Mouse (Mus musculus) embryonic facial prominence, embryonic 14.5 days (tissue): ENCODE results near the gene Adra1b. TPM values are rescaled to one million over a fixed set of nuclear protein-coding genes. Genes with fewer than 3 reads are reported as not detected.

Source experiments
- ATAC-seq: fragments of 200-750 bp; cut with Nextera tagmentation; 2 replicates; pipeline ENCODE4 v1.8.0; 2017; ENCODE audit warnings: low read depth, moderate number of reproducible peaks, moderate TSS enrichment
- DNase-seq: peaks from one replicate; pipeline ENCODE4 v3.0.0-alpha.2; 2015; ENCODE audit warnings: low spot score
- H3K27ac ChIP-seq: fragments of 300-500 bp; sonication (generic); replicated peaks from 2 replicates; pipeline ENCODE4 v1.5.1; 2014; ENCODE audit warnings: low read depth, mild to moderate bottlenecking, low read length, moderate library complexity
- H3K27me3 ChIP-seq: fragments of 300-500 bp; sonication (generic); replicated peaks from 2 replicates; pipeline ENCODE4 v1.6.1; 2014; ENCODE audit warnings: low read length; ENCODE audit not compliant: control insufficient read depth, insufficient read depth
- H3K36me3 ChIP-seq: fragments of 300-500 bp; sonication (generic); 2 replicates; pipeline ENCODE4 v1.6.1; 2014; ENCODE audit warnings: low read length, mixed read lengths; ENCODE audit not compliant: control insufficient read depth, insufficient read depth
- H3K4me1 ChIP-seq: fragments of 300-500 bp; sonication (generic); 2 replicates; pipeline ENCODE4 v1.6.1; 2014; ENCODE audit warnings: antibody characterized with exemption, low read length; ENCODE audit not compliant: control insufficient read depth, insufficient read depth
- H3K4me2 ChIP-seq: fragments of 300-500 bp; sonication (generic); 2 replicates; pipeline ENCODE4 v1.6.1; 2014; ENCODE audit warnings: low read depth, mild to moderate bottlenecking, low read length, moderate library complexity, mixed read lengths
- H3K4me3 ChIP-seq: fragments of 300-500 bp; sonication (generic); 2 replicates; pipeline ENCODE4 v1.5.1; 2014; ENCODE audit warnings: low read depth, mild to moderate bottlenecking, low read length
- H3K9ac ChIP-seq: fragments of 300-500 bp; sonication (generic); 2 replicates; pipeline ENCODE4 v1.6.1; 2014; ENCODE audit warnings: low read depth, mild to moderate bottlenecking, low read length, moderate library complexity, mixed read lengths
- H3K9me3 ChIP-seq: fragments of 300-500 bp; sonication (generic); 2 replicates; pipeline ENCODE4 v1.6.1; 2016; ENCODE audit warnings: low read length; ENCODE audit not compliant: control insufficient read depth
- WGBS: fragments of 180-500 bp; shearing (Covaris S2); extraction: QIAGEN DNeasy Blood & Tissue Kit; methylation state at CpG from one replicate; pipeline ENCODE4 v1.1.7; 2014; 5-methylcytosine and 5-hydroxymethylcytosine counted together
- polyA plus RNA-seq: library from polyadenylated mRNA; unstranded; fragments of >200 nt; fragmentation: Nextera tagmentation; extraction: Ambion mirVana; gene quantifications from 2 replicates; pipeline ENCODE4 v1.2.1, GENCODE M21; 2014

Gene Adra1b
- polyA plus RNA-seq, 1 experiment from 2014 or later: 0.67 TPM

DNA sequence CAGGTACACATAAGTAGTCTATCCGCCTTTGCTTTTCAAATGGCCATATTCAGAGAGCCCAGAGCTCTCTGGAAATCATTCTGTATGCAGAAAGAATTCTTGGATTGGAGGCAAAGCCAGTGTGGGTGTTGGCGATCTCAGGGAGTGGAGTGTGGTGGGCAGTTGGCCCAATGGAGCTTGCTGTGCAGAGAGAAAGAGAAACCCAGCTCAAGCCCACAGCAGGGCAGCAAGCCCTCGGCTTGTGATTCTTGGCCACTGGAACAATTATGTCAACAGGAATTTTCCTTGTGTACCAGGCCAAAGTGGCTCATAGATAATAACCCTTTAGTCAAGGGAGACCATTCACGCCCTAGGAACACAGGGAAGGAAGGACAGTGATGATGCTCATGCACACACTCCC is 53.0 kb downstream of the Adra1b start:
- Histone ChIP-seq H3K9ac (no peak overlapping the region), H3K4me1 (no peaks in the 10 kb centered on the region), H3K27ac (no peak overlapping the region), H3K9me3 (no peaks in the 10 kb centered on the region), H3K36me3 (no peaks in the 10 kb centered on the region), H3K4me2 (no peak overlapping the region), H3K27me3 (no peaks in the 10 kb centered on the region), H3K4me3 (no peak overlapping the region)
- ATAC-seq (no peak), DNase-seq (no peak)
- 79% methylated on average over 4 of the region's 4 CpGs for WGBS

- no peak for ATAC-seq
- Histone ChIP-seq H3K27me3 (peaks cover 7% of the 10 kb centered on the region), H3K4me1 (no peaks in the 10 kb centered on the region), H3K9me3 (no peaks in the 10 kb centered on the region), H3K27ac (no peak overlapping the region), H3K36me3 (no peaks in the 10 kb centered on the region), H3K4me3 (no peak overlapping the region), H3K4me2 (no peak overlapping the region), H3K9ac (no peak overlapping the region)
- no peak for DNase-seq
- WGBS: 57% methylated on average over 10 of the region's 10 CpGs
Observed at GRCm38 (mm10) chr11:43841596-43841995, 59.4 kb downstream of the Adra1b start.

DNA sequence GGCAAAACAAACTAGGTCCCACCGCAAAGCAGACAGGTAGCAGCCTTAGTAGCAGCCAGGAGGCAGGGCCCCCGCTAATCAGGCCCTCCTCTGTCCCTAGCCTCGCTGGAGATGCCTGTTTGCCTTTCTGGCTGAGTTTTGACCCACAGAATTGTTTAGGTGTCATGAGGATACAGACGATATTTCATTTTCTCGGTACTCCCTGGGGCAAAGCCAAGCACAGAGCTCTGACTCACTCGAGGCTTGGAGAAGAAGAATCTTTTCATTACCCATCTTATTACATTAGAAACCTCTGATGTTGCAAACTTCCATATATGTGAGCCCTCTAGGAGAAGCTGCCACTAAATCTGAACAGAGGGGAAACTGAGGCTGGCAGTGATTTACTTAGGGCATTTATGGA is 60.5 kb downstream of the Adra1b start:
- Histone ChIP-seq H3K4me2 (no peak overlapping the region), H3K27me3 (peaks cover 14% of the 10 kb centered on the region), H3K4me3 (no peak overlapping the region), H3K9ac (no peak overlapping the region), H3K27ac (no peak overlapping the region), H3K36me3 (no peaks in the 10 kb centered on the region), H3K4me1 (no peaks in the 10 kb centered on the region), H3K9me3 (no peaks in the 10 kb centered on the region)
- DNase-seq (no peak), ATAC-seq (no peak)
- WGBS: 46% methylated on average over 6 of the region's 6 CpGs

DNA sequence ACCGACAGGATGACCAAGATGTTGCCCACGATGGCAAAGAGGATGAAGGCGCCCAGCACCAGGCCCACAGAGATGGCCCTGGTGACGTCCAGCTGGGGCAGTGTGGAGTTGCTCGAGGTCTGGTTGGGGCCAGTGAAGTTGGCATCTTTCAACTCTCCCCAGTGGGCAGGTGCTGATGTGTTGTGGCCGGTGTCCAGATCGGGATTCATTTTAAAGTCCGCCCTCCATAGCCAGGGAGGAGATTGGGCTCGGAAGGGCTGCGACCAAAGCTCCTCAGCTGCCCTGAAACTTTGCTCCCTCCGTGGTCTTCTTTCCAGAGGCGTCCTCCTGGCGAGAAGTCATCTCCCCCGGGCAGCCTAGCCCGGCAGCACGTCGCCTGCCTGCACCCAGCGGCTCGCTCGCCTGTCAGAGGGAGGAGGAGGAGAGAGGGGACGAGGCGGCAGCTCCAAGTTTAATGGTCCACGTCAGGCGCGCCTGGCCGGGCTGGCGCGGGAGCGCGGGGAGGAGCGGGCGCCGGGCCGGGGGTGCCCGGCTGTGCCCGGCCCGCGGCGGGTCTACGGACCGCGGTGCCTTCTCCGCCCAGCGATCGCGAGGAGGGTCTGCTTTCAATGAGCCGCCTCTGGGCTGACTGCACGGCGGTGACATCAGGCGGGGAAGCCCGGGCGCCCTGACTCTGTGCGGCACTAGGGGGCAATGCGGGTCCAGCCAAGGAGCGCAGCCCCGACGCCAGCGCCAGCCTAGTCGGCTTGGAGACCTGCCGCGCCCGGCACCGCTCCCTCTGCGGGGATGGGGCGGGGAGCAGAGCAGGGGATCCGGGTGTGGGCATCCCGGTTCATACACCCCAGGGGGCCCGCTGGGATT is 64.9 kb downstream of the Adra1b start:
- ATAC-seq (peak; percentile 98), DNase-seq (peak; percentile 88)
- no peaks in the 10 kb centered on the region for H3K36me3 ChIP-seq
- peak overlapping the region; percentile 57 for H3K4me3 ChIP-seq
- no peaks in the 10 kb centered on the region for H3K9me3 ChIP-seq
- peak overlapping the region; percentile 87 for H3K4me2 ChIP-seq
- H3K9ac ChIP-seq: peak overlapping the region; percentile 65
- peaks cover 29% of the 10 kb centered on the region for H3K27me3 ChIP-seq
- WGBS: 14% methylated on average over 26 of the region's 68 CpGs
- H3K4me1 ChIP-seq: no peaks in the 10 kb centered on the region
- H3K27ac ChIP-seq: no peak overlapping the region

GRCm38 (mm10) chr11:43835456-43835855 is 65.6 kb downstream of the Adra1b start:
- no peak overlapping the region for H3K4me3 ChIP-seq
- H3K36me3 ChIP-seq: no peaks in the 10 kb centered on the region
- no peak overlapping the region for H3K27ac ChIP-seq
- no peak overlapping the region; the same call in 1 of the 2 replicates for H3K9ac ChIP-seq
- no peak for DNase-seq
- peaks cover 29% of the 10 kb centered on the region for H3K27me3 ChIP-seq
- ATAC-seq: no peak
- H3K9me3 ChIP-seq: no peaks in the 10 kb centered on the region
- 94% methylated on average over 15 of the region's 15 CpGs for WGBS
- peak overlapping the region; percentile 87 for H3K4me2 ChIP-seq
- H3K4me1 ChIP-seq: no peaks in the 10 kb centered on the region

DNA sequence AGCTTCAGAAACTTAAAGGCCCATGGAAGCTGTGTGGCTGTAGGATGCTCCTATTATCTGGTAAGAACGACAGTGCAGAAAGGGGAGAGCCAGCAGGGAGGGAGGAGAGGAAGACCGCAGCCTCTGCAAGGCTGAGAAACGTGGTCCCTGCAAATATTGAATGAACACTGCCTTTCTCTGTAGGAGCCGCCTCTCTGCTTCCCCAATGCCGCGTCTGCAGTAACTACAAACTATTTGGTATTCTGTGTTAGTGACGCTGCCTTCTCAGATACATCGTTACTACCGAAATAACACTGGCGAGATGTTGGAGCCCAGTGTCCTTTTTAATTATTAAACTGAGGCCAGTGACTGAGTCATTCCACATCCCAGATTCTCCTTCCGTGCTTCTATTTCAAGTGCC is 66.5 kb downstream of the Adra1b start:
- no peak overlapping the region for H3K9ac ChIP-seq
- no peak overlapping the region for H3K4me2 ChIP-seq
- peaks cover 29% of the 10 kb centered on the region for H3K27me3 ChIP-seq
- no peaks in the 10 kb centered on the region for H3K36me3 ChIP-seq
- no peak overlapping the region for H3K27ac ChIP-seq
- WGBS: 64% methylated on average over 11 of the region's 11 CpGs
- no peaks in the 10 kb centered on the region for H3K9me3 ChIP-seq
- DNase-seq (no peak), ATAC-seq (no peak)
- no peaks in the 10 kb centered on the region for H3K4me1 ChIP-seq
- no peak overlapping the region for H3K4me3 ChIP-seq

DNA sequence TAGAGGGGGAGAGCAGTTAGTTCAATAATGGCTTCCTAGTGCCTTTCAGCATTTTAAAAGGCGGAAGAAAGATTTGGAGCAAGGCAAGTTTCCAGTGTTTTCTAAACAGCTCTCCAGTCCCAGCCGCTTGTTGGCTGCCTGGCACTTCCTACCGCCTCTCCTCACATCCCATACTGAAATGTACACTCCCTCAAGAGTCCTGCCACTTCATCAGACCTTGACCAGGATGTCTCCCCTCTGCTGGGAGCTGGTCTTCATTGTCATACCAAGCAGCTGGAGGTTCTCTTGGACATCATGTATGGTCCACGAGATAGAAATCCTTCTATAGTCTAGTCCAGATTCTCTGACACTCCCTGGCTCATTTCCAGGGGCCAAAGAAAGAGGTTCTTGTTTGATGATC is 69.5 kb downstream of the Adra1b start:
- Histone ChIP-seq H3K9me3 (no peaks in the 10 kb centered on the region), H3K4me1 (no peaks in the 10 kb centered on the region), H3K27ac (no peak overlapping the region), H3K4me2 (no peak overlapping the region), H3K36me3 (no peaks in the 10 kb centered on the region), H3K4me3 (no peak overlapping the region), H3K9ac (no peak overlapping the region), H3K27me3 (peaks cover 21% of the 10 kb centered on the region)
- WGBS: 66% methylated on average over 4 of the region's 4 CpGs
- DNase-seq: no peak
- no peak for ATAC-seq

DNA sequence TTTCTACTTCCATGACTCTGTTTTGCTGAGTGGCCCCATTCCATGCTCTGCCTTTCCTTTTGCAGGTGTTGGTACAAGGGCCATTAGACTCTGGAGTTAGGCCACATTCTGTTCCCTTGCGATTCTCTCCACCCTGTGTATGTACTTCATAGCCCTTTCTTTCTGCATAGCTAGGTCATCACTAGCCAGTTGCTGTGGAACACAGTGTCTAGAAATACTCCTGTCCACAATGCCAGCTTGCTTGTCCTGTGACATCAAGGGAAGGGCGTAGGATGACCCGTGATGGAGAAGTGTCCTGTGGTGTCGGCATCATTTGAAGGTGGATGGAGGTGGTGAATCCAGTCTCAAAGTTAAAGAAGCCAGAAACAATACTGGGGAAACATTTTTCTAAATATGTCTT is 74.2 kb downstream of the Adra1b start:
- H3K36me3 ChIP-seq: no peaks in the 10 kb centered on the region
- no peak for ATAC-seq
- H3K9me3 ChIP-seq: no peaks in the 10 kb centered on the region
- no peaks in the 10 kb centered on the region for H3K27me3 ChIP-seq
- H3K4me3 ChIP-seq: no peak overlapping the region
- no peaks in the 10 kb centered on the region for H3K4me1 ChIP-seq
- no peak for DNase-seq
- WGBS: 92% methylated on average over 4 of the region's 4 CpGs
- no peak overlapping the region for H3K9ac ChIP-seq
- H3K27ac ChIP-seq: no peak overlapping the region
- no peak overlapping the region for H3K4me2 ChIP-seq

DNA sequence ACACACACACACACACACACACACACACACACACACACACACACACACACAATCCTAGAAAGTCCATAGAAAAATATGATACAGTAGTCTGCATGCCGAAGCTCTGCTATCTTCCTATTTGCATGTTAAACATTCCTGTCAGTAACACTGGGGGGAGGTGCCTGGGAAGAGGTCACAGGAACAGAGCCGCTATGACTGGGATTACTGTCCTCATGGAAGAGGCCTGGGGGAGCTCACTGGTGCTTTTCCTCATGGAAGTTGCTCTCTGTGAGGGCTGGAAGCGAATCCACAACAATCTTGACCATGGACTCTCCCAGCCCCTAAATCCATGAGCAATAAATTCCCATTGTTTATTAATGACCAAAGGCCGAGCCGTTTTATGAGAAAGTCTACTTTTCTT is 77.7 kb downstream of the Adra1b start:
- H3K27me3 ChIP-seq: no peaks in the 10 kb centered on the region
- H3K9me3 ChIP-seq: no peaks in the 10 kb centered on the region
- H3K27ac ChIP-seq: no peak overlapping the region
- ATAC-seq (no peak), DNase-seq (no peak)
- no peak overlapping the region for H3K4me2 ChIP-seq
- WGBS: 57% methylated on average over 5 of the region's 5 CpGs
- H3K4me3 ChIP-seq: no peak overlapping the region
- H3K36me3 ChIP-seq: no peaks in the 10 kb centered on the region
- H3K9ac ChIP-seq: no peak overlapping the region
- no peaks in the 10 kb centered on the region for H3K4me1 ChIP-seq
